ENCODE assay signal across 11 mouse cellular contexts in the genomic region with DNA sequence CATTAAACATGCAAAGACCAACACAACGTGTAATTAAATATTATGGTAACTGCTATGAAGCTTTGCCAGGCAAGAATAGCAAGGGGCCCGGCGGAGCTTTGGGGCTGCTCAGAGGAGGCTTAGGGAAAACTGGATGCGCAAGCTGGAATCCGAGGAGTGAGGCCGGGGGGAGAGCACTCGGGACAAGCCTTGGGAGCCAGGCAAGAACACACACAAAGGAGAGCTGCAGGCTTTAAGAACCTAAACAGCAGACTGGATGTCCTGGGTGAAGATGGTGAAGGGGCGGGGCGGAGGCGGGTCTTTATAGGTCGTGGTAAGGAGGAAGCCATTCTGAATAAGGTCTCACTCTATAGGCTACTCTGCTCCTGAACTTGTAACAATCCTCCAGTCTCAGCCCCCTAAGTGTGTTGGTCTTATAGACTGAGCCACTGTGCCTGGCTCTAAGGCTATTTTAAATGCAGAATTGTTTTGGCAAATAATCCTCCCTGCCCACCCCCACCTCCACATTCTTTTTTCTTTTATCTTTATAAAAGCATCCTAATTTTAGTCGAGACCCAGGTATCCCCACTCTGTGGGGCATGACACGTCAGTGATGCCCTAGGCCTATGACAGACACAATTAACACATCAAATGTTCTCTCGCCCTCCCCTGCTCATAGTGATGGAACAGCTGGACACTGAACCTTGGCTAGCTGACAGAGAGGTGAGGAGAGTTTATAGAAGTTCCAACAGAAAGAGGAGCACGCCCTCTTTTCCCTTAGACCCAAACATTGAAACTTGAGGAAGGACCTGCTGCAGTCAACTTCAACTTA. TPM values are rescaled to one million over a fixed set of nuclear protein-coding genes. Genes with fewer than 3 reads are reported as not detected.
DNase-seq lines count a peak whose midpoint lies in the region; ATAC-seq and TF ChIP-seq lines count a peak whose summit lies in the region.
"Had no signal": no experiment of that assay in that cellular context is flagged by ENCODE, and none has a peak within 500 bp of the region (broad histone marks: within the 10 kb centered on the region; RNA-seq: fewer than 3 reads in every experiment).

No protein-coding gene starts in this region.

- intact Hi-C loops in gastrocnemius, adult 2 months (cut with DNase I), result no loop called here

- peak; percentile 65 for DNase-seq in ES-CJ7 (ENCODE audit: low read depth, low spot score)
- DNase-seq in Muller cell, postnatal 12 days (ENCODE audit: inconsistent ontology term), result peak; percentile 34
- peak; percentile 30 for DNase-seq in hindbrain, embryonic 11.5 days (ENCODE audit: low spot score)
- no peak for DNase-seq in gastrocnemius, adult 2 months
- DNase-seq in right cerebral cortex, postnatal 36 days (ENCODE audit: low spot score in 2 of 2), result no peak
- no peak for DNase-seq in cerebellum, adult 9-10 months
- DNase-seq: cerebellum, adult 8-10 months; gastrocnemius, postnatal 36 days; left cerebral cortex, postnatal 4 days had no signal

- no peak overlapping the region for H3K4me3 ChIP-seq in hindbrain, embryonic 11.5 days (ENCODE audit: low read depth, low read length)
- no peak overlapping the region for H3K4me3 ChIP-seq in midbrain, embryonic 12.5 days
- no peak overlapping the region for H3K4me3 ChIP-seq in gastrocnemius, adult 2 months
- H3K4me3 ChIP-seq: myocyte had no signal

- H3K27me3 ChIP-seq in hindbrain, embryonic 11.5 days (ENCODE audit: control insufficient read depth, insufficient read depth, low read length), result no peaks in the 10 kb centered on the region
- H3K27me3 ChIP-seq in midbrain, embryonic 12.5 days, result peaks cover 14% of the 10 kb centered on the region

- H3K36me3 ChIP-seq in hindbrain, embryonic 11.5 days (ENCODE audit: control insufficient read depth, insufficient read depth, low read length), result no peaks in the 10 kb centered on the region
- H3K36me3 ChIP-seq in midbrain, embryonic 12.5 days, result no peaks in the 10 kb centered on the region

- ATAC-seq in hindbrain, embryonic 11.5 days (ENCODE audit: low FRiP score), result 0 out of 2 replicates have a peak, but pooled peaks have one; percentile 47
- ATAC-seq in midbrain, embryonic 12.5 days (ENCODE audit: low FRiP score, low read depth), result peak; percentile 76

- no peak overlapping the region for H3K27ac ChIP-seq in hindbrain, embryonic 11.5 days (ENCODE audit: low read depth, low read length)
- H3K27ac ChIP-seq in midbrain, embryonic 12.5 days (replicated peaks), result peak overlapping the region; percentile 69
- no peak overlapping the region for H3K27ac ChIP-seq in gastrocnemius, adult 2 months

- WGBS in hindbrain, embryonic 11.5 days, result 44% methylated on average over 15 of the region's 15 CpGs
- 30% methylated on average over 15 of the region's 15 CpGs for WGBS in midbrain, embryonic 12.5 days

- H3K4me1 ChIP-seq in hindbrain, embryonic 11.5 days (replicated peaks; ENCODE audit: control insufficient read depth, insufficient read depth, low read length), result no peaks in the 10 kb centered on the region
- H3K4me1 ChIP-seq in midbrain, embryonic 12.5 days, result peaks cover 19% of the 10 kb centered on the region

- no peak overlapping the region for H3K4me2 ChIP-seq in hindbrain, embryonic 11.5 days (replicated peaks; ENCODE audit: low read depth, low read length)
- peak overlapping the region; percentile 34 for H3K4me2 ChIP-seq in midbrain, embryonic 12.5 days (replicated peaks)

- H3K9ac ChIP-seq in hindbrain, embryonic 11.5 days (ENCODE audit: low read depth, low read length), result 0 out of 2 replicates have a peak overlapping the region, but pooled peaks have one; percentile 25
- H3K9ac ChIP-seq in midbrain, embryonic 12.5 days (replicated peaks), result no peak overlapping the region

- TF ChIP-seq CTCF in gastrocnemius, adult 2 months (IDR thresholded peaks at IDR 0.05), result no peak

- H3K9me3 ChIP-seq in hindbrain, embryonic 11.5 days (ENCODE audit: control insufficient read depth, low read length), result no peaks in the 10 kb centered on the region
- no peaks in the 10 kb centered on the region for H3K9me3 ChIP-seq in midbrain, embryonic 12.5 days

RNA-seq across cellular contexts. Expression of gene Sipa1l3, which starts 36.9 kb away (rescaled TPM):
- polyA plus RNA-seq in hindbrain, embryonic 11.5 days (2014; fragmentation: Nextera tagmentation; extraction: Ambion mirVana), result 6.1 and 11.2 TPM in 2 replicates
- 14.0 and 14.6 TPM in 2 replicates for polyA plus RNA-seq in midbrain, embryonic 12.5 days (2016; fragmentation: Nextera tagmentation; extraction: Ambion mirVana)
- 1 to 10 TPM; 7.0 to 9.2 TPM for total RNA-seq in gastrocnemius, adult 2 months (2021)

Comparison
In these comparisons a context has a peak if more than half of its experiments do, and no peak if none do; other contexts are left out.
1. DNase-seq: peak in ES-CJ7 (single experiment), Muller cell, postnatal 12 days (single experiment) and hindbrain, embryonic 11.5 days (single experiment); none in gastrocnemius, adult 2 months (single experiment), right cerebral cortex, postnatal 36 days (0 of 2) and cerebellum, adult 9-10 months (single experiment).